Mouse (Mus musculus) neutrophil, adult 65 days (primary cell): ENCODE measurements around the gene Ldah. TPM values are rescaled to one million over a fixed set of nuclear protein-coding genes. Genes with fewer than 3 reads are reported as not detected.

ENCODE experiments used
- total RNA-seq: library from RNA; stranded (reverse); gene quantifications from 2 replicates; pipeline ENCODE4 v1.2.4, GENCODE M21; 2023

Gene Ldah
- 24.5 and 26.0 TPM in 2 replicates for total RNA-seq

GRCm38 (mm10) chr12:8207978-8208403, at the start of gene Ldah:
Ldah (plus strand) TSS chr12:8208107.

DNA sequence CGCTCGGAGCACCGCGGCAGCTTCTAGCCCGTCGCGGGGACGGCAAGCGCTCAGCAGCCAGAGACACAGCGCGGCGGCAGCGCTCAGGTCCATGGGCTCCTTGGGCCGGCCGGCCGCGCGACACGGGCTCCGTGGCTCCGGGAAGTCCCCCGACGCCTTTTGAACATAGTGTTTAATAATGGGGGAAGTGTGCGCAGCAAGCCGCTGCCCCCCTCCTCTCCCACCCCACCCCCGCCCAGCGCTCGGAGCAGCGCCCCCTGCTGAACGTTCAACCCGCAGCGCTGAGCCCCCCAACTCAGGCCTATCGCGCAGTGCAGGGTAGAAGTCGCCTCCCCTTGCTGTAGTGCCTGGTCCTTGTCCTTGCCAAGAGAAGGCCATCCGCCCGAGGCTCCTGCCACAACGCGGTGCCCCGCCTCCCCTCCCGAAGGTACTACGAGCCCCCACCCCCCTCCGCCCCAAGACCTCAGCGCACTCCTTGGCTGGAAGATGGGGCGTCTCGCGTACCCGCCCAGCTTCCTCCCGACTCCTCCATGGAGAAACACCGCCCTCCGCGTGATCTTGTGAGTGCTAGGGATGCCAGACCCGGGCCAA, 94.0 kb downstream of the Ldah start, which contains the start of gene Gdf7:
Gene Gdf7, minus strand, starts transcription at position 114 of the 591 bp plus-strand sequence.

GRCm38 (mm10) chr12:8313270-8313771, 105.4 kb downstream of the Ldah start, which contains the start of gene Hs1bp3:
Hs1bp3 (plus strand) TSS chr12:8313432.

Other genes starting within 250 kb of the Ldah start
- gene Apob, start 230.5 kb upstream of the Ldah start, total RNA-seq = not detected in 2 replicates
- not detected in 2 replicates for gene Gdf7, start 93.8 kb downstream of the Ldah start, total RNA-seq
- 14.0 and 17.0 TPM in 2 replicates for gene Hs1bp3, start 105.3 kb downstream of the Ldah start, total RNA-seq